Mouse (Mus musculus): ENCODE measurements around the gene Ccdc188. TPM values are rescaled to one million over a fixed set of nuclear protein-coding genes. Genes with fewer than 3 reads are reported as not detected.
A peak's percentile ranks its signal among the peaks of the same experiment; 100 is the strongest.

The Ccdc188 gene
- total RNA-seq, 1 experiment: not detected

GRCm38 (mm10) chr16:18233919-18234670 lies 16.4 kb downstream of the Ccdc188 start:
- Histone ChIP-seq H3K36me3 (ENCODE audit: control insufficient read depth, insufficient read depth, low read length, poor library complexity, severe bottlenecking) (peaks cover 3% of the 10 kb centered on the region; the same call in 1 of the 2 replicates), H3K9me3 (ENCODE audit: control insufficient read depth, insufficient read depth, low read depth, low read length) (no peaks in the 10 kb centered on the region), H3K27ac (ENCODE audit: insufficient read depth, low read depth, low read length, poor library complexity, severe bottlenecking) (no peak overlapping the region), H3K4me3 (ENCODE audit: insufficient read depth in 1 of 2, low read depth in 1 of 2, low read length in 2 of 2, poor library complexity in 1 of 2, severe bottlenecking in 1 of 2) (peak overlapping the region; percentile 65 to 90), H3K4me1 (ENCODE audit: control insufficient read depth in 2 of 2, insufficient read depth in 2 of 2, low read length in 2 of 2, poor library complexity in 1 of 2) (peaks cover 0 to 5% of the 10 kb centered on the region in 2 experiments; a peak in 1 of 4 replicates), H3K9ac (ENCODE audit: insufficient read depth, low read depth, low read length, poor library complexity, severe bottlenecking) (peak overlapping the region; percentile 70)
- in situ Hi-C loops (cut with MboI; ENCODE audit: low sequenced_read_pairs in 2 of 2, unreplicated experiment in 2 of 2): no loop called here
- DNase-seq (ENCODE audit: low read depth, low spot score): no peak
- TF ChIP-seq ZC3H11A (IDR thresholded peaks at IDR 0.05; ENCODE audit: borderline replicate concordance, low read depth, low read length) (no peak), MAFK (IDR thresholded peaks at IDR 0.05; ENCODE audit: insufficient read depth, low read depth, low read length) (no peak), ZNF384 (IDR thresholded peaks at IDR 0.05; ENCODE audit: low read depth, low read length) (no peak), HCFC1 (IDR thresholded peaks at IDR 0.05; ENCODE audit: borderline replicate concordance, insufficient read depth, low read length) (no peak), CHD2 (IDR thresholded peaks at IDR 0.05; ENCODE audit: low read depth, low read length) (no peak)

GRCm38 (mm10) chr16:18234671-18235388 lies 17.2 kb downstream of the Ccdc188 start, which contains the start of gene Zdhhc8:
Gene Zdhhc8 (minus strand): TSS chr16:18235136.
- peaks cover 0 to 5% of the 10 kb centered on the region in 2 experiments; a peak in 1 of 4 replicates for H3K4me1 ChIP-seq (ENCODE audit: control insufficient read depth in 2 of 2, insufficient read depth in 2 of 2, low read length in 2 of 2, poor library complexity in 1 of 2)
- DNase-seq (ENCODE audit: low read depth, low spot score): no peak
- TF ChIP-seq MAFK (IDR thresholded peaks at IDR 0.05; ENCODE audit: insufficient read depth, low read depth, low read length): no peak
- no peak; the same call in 1 of the 2 replicates for TF ChIP-seq HCFC1 (IDR thresholded peaks at IDR 0.05; ENCODE audit: borderline replicate concordance, insufficient read depth, low read length)
- TF ChIP-seq ZNF384 (IDR thresholded peaks at IDR 0.05; ENCODE audit: low read depth, low read length): 0 out of 2 replicates have a peak, but pooled peaks have one; percentile 30
- peak within 1 kb of the TSS; percentile 70 for H3K9ac ChIP-seq (ENCODE audit: insufficient read depth, low read depth, low read length, poor library complexity, severe bottlenecking)
- peak within 1 kb of the TSS; percentile 65 to 90 for H3K4me3 ChIP-seq (ENCODE audit: insufficient read depth in 1 of 2, low read depth in 1 of 2, low read length in 2 of 2, poor library complexity in 1 of 2, severe bottlenecking in 1 of 2)
- in situ Hi-C loops (cut with MboI; ENCODE audit: low sequenced_read_pairs in 2 of 2, unreplicated experiment in 2 of 2): no loop called here
- H3K9me3 ChIP-seq (ENCODE audit: control insufficient read depth, insufficient read depth, low read depth, low read length): no peaks in the 10 kb centered on the region
- H3K27ac ChIP-seq (ENCODE audit: insufficient read depth, low read depth, low read length, poor library complexity, severe bottlenecking): no peak within 1 kb of the TSS
- H3K36me3 ChIP-seq (ENCODE audit: control insufficient read depth, insufficient read depth, low read length, poor library complexity, severe bottlenecking): peaks cover 8% of the 10 kb centered on the region

GRCm38 (mm10) chr16:18235389-18236065 lies 17.8 kb downstream of the Ccdc188 start:
- Histone ChIP-seq H3K9ac (ENCODE audit: insufficient read depth, low read depth, low read length, poor library complexity, severe bottlenecking) (peak overlapping the region; percentile 70), H3K36me3 (ENCODE audit: control insufficient read depth, insufficient read depth, low read length, poor library complexity, severe bottlenecking) (peaks cover 15% of the 10 kb centered on the region), H3K4me1 (ENCODE audit: control insufficient read depth in 2 of 2, insufficient read depth in 2 of 2, low read length in 2 of 2, poor library complexity in 1 of 2) (peaks cover 0 to 5% of the 10 kb centered on the region in 2 experiments; a peak in 1 of 4 replicates), H3K4me3 (ENCODE audit: insufficient read depth in 1 of 2, low read depth in 1 of 2, low read length in 2 of 2, poor library complexity in 1 of 2, severe bottlenecking in 1 of 2) (peak overlapping the region; percentile 65 to 90), H3K27ac (ENCODE audit: insufficient read depth, low read depth, low read length, poor library complexity, severe bottlenecking) (no peak overlapping the region), H3K9me3 (ENCODE audit: control insufficient read depth, insufficient read depth, low read depth, low read length) (no peaks in the 10 kb centered on the region)
- TF ChIP-seq HCFC1 (IDR thresholded peaks at IDR 0.05; ENCODE audit: borderline replicate concordance, insufficient read depth, low read length) (no peak), MAFK (IDR thresholded peaks at IDR 0.05; ENCODE audit: insufficient read depth, low read depth, low read length) (no peak), CHD2 (IDR thresholded peaks at IDR 0.05; ENCODE audit: low read depth, low read length) (no peak), ZC3H11A (IDR thresholded peaks at IDR 0.05; ENCODE audit: borderline replicate concordance, low read depth, low read length) (no peak), ZNF384 (IDR thresholded peaks at IDR 0.05; ENCODE audit: low read depth, low read length) (no peak)
- no peak for DNase-seq (ENCODE audit: low read depth, low spot score)
- in situ Hi-C loops (cut with MboI; ENCODE audit: low sequenced_read_pairs in 2 of 2, unreplicated experiment in 2 of 2): no loop called here

GRCm38 (mm10) chr16:18236676-18237501 lies 19.2 kb downstream of the Ccdc188 start:
- H3K36me3 ChIP-seq (ENCODE audit: control insufficient read depth, insufficient read depth, low read length, poor library complexity, severe bottlenecking): peaks cover 27% of the 10 kb centered on the region

More at GRCm38 (mm10) chr16:18236676-18237501, 19.2 kb downstream of the Ccdc188 start:
- in situ Hi-C loops (cut with MboI; ENCODE audit: low sequenced_read_pairs in 2 of 2, unreplicated experiment in 2 of 2): no loop called here
- no peak for TF ChIP-seq ZNF384 (IDR thresholded peaks at IDR 0.05; ENCODE audit: low read depth, low read length)
- no peak for TF ChIP-seq HCFC1 (IDR thresholded peaks at IDR 0.05; ENCODE audit: borderline replicate concordance, insufficient read depth, low read length)
- no peak for TF ChIP-seq ZC3H11A (IDR thresholded peaks at IDR 0.05; ENCODE audit: borderline replicate concordance, low read depth, low read length)
- TF ChIP-seq CHD2 (IDR thresholded peaks at IDR 0.05; ENCODE audit: low read depth, low read length): no peak
- no peak for TF ChIP-seq MAFK (IDR thresholded peaks at IDR 0.05; ENCODE audit: insufficient read depth, low read depth, low read length)
- no peak for DNase-seq (ENCODE audit: low read depth, low spot score)
- H3K27ac ChIP-seq (ENCODE audit: insufficient read depth, low read depth, low read length, poor library complexity, severe bottlenecking): no peak overlapping the region
- H3K9ac ChIP-seq (ENCODE audit: insufficient read depth, low read depth, low read length, poor library complexity, severe bottlenecking): no peak overlapping the region
- H3K9me3 ChIP-seq (ENCODE audit: control insufficient read depth, insufficient read depth, low read depth, low read length): no peaks in the 10 kb centered on the region
- peaks cover 0 to 5% of the 10 kb centered on the region in 2 experiments; a peak in 1 of 4 replicates for H3K4me1 ChIP-seq (ENCODE audit: control insufficient read depth in 2 of 2, insufficient read depth in 2 of 2, low read length in 2 of 2, poor library complexity in 1 of 2)
- H3K4me3 ChIP-seq (ENCODE audit: insufficient read depth in 1 of 2, low read depth in 1 of 2, low read length in 2 of 2, poor library complexity in 1 of 2, severe bottlenecking in 1 of 2): no peak overlapping the region
